Mouse (Mus musculus) liver, embryonic 14.5 days (tissue): ENCODE data around the gene Tcea3.

Experiments
- CTCF ChIP-seq: IDR thresholded peaks from 2 replicates; pipeline ENCODE4 v1.5.1; 2016; ENCODE audit warnings: antibody characterized with exemption, low read depth, control low read depth
- EP300 ChIP-seq: IDR thresholded peaks from 2 replicates; pipeline ENCODE4 v1.6.1; 2016; ENCODE audit warnings: antibody characterized with exemption, low read depth

DNA sequence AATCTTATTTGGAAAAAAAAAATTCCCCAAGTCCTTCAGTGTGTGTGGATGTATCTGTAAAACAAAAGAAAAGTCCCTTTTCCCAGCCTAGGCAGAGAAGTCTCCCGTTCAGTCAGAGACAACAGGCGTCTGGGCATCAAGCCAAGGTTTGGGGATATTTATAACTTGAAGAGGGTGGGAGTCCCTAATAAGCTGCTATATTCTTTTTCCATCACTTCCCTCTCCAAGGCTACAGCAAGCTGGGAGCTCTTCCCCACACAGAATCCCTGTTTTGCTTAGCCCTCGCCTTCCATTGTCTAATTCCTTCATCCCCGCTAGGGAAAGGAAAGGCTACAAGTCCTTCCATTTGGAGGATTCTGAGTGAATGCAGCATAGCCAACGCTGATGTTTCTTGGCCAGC lies 36.9 kb downstream of the Tcea3 start, which contains the start of gene Zfp46:
- no peak for TF ChIP-seq CTCF
- no peak for TF ChIP-seq EP300
